Mouse (Mus musculus): ENCODE data around the gene Ccdc90b.

Ccdc90b gene

GRCm38 (mm10) chr7:92560986-92561876 is at the start of gene Ccdc90b:
Gene Ccdc90b (plus strand): TSS chr7:92561149.
- peak; percentile 92 to 95 for DNase-seq (ENCODE audit: low spot score in 2 of 2)

GRCm38 (mm10) chr7:92520397-92520796 is 40.6 kb upstream of the Ccdc90b start:
- DNase-seq (ENCODE audit: low spot score in 2 of 2) = no peak

GRCm38 (mm10) chr7:92520820-92521219 is 40.1 kb upstream of the Ccdc90b start:
- peak; percentile 3 to 23 for DNase-seq (ENCODE audit: low spot score in 2 of 2)

- DNase-seq (ENCODE audit: low spot score in 2 of 2) = no peak
Observed at GRCm38 (mm10) chr7:92529245-92529644, 31.7 kb upstream of the Ccdc90b start.

- no peak for DNase-seq (ENCODE audit: low spot score in 2 of 2)
Observed at GRCm38 (mm10) chr7:92532351-92533036, 28.5 kb upstream of the Ccdc90b start.

GRCm38 (mm10) chr7:92546763-92547162 is 14.2 kb upstream of the Ccdc90b start:
- DNase-seq (ENCODE audit: low spot score in 2 of 2) = no peak

GRCm38 (mm10) chr7:92550248-92550989 is 10.5 kb upstream of the Ccdc90b start:
- no peak for DNase-seq (ENCODE audit: low spot score in 2 of 2)

GRCm38 (mm10) chr7:92550990-92551392 is 10.0 kb upstream of the Ccdc90b start:
- DNase-seq (ENCODE audit: low spot score in 2 of 2) = peak in 1 of 2 experiments; percentile 30

- no peak for DNase-seq (ENCODE audit: low spot score in 2 of 2)
Observed at GRCm38 (mm10) chr7:92558744-92559143, 2.2 kb upstream of the Ccdc90b start.

GRCm38 (mm10) chr7:92566775-92567174 is 5.8 kb downstream of the Ccdc90b start:
- DNase-seq (ENCODE audit: low spot score in 2 of 2) = no peak

- DNase-seq (ENCODE audit: low spot score in 2 of 2) = no peak
Observed at GRCm38 (mm10) chr7:92580491-92581207, 19.7 kb downstream of the Ccdc90b start.

- DNase-seq (ENCODE audit: low spot score in 2 of 2) = no peak
Observed at GRCm38 (mm10) chr7:92583567-92583966, 22.6 kb downstream of the Ccdc90b start.

GRCm38 (mm10) chr7:92589986-92590385 is 29.0 kb downstream of the Ccdc90b start:
- no peak for DNase-seq (ENCODE audit: low spot score in 2 of 2)

GRCm38 (mm10) chr7:92590842-92591241 is 29.9 kb downstream of the Ccdc90b start:
- no peak for DNase-seq (ENCODE audit: low spot score in 2 of 2)

- no peak for DNase-seq (ENCODE audit: low spot score in 2 of 2)
Observed at GRCm38 (mm10) chr7:92604961-92605360, 44.0 kb downstream of the Ccdc90b start.

GRCm38 (mm10) chr7:92610830-92611229 is 49.9 kb downstream of the Ccdc90b start:
- DNase-seq (ENCODE audit: low spot score in 2 of 2) = no peak

GRCm38 (mm10) chr7:92624488-92624887 is 63.5 kb downstream of the Ccdc90b start:
- DNase-seq (ENCODE audit: low spot score in 2 of 2) = no peak

GRCm38 (mm10) chr7:92630167-92630566 is 69.2 kb downstream of the Ccdc90b start:
- DNase-seq (ENCODE audit: low spot score in 2 of 2) = peak in 1 of 2 experiments; percentile 22
